Mouse (Mus musculus): Measurements from ENCODE around the gene Pde4d. TPM values are rescaled to one million over a fixed set of nuclear protein-coding genes. Genes with fewer than 3 reads are reported as not detected.

Gene Pde4d
- total and polyA plus RNA-seq, 3 experiments = 18.5 to 18.8 TPM; not detected in 1

DNA sequence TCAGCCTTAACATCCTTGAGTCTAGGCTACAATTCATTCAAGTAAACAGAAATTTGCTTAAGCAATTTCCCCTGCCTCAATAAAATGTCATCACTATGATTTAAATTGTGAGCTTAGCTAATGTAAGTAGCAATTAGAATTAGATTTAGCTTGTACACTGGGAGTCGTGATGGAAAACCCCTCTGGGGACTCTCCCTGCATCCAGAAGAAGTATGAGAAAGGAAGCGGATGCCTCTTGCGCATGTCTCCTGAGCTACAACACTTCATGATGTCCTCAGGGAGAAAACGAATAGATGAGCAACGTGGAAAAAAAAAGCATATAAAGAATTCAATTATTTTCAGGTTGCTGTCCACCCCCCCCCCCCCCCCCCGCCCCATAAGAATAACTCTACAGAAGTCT, 20.9 kb upstream of the Pde4d start:
- H3K27ac ChIP-seq (ENCODE audit: control insufficient read depth, low read depth, low read length) = no peak overlapping the region
- peaks cover 0 to 2% of the 10 kb centered on the region in 2 experiments for H3K27me3 ChIP-seq (ENCODE audit: control insufficient read depth in 1 of 2, insufficient read depth in 2 of 2, low read length in 2 of 2)
- TF ChIP-seq MAZ (IDR thresholded peaks at IDR 0.05; ENCODE audit: low read depth, low read length) (no peak), ZKSCAN1 (IDR thresholded peaks at IDR 0.05; ENCODE audit: low read depth, low read length) (no peak), ZC3H11A (IDR thresholded peaks at IDR 0.05; ENCODE audit: low read depth, low read length) (no peak), USF2 (IDR thresholded peaks at IDR 0.05; ENCODE audit: borderline replicate concordance in 1 of 2, insufficient read depth in 1 of 2, low read depth in 1 of 2, low read length in 2 of 2) (no peak), TAL1 (IDR thresholded peaks at IDR 0.05; ENCODE audit: low read length) (no peak), GATA1 (IDR thresholded peaks at IDR 0.05; ENCODE audit: low read depth, low read length) (no peak), POLR2A (IDR thresholded peaks at IDR 0.05; ENCODE audit: control insufficient read depth in 1 of 2, insufficient read depth in 1 of 2, low read depth in 1 of 2, low read length in 2 of 2, poor library complexity in 1 of 2) (no peak), TBP (IDR thresholded peaks at IDR 0.05; ENCODE audit: low read depth, low read length) (no peak), CTCF (IDR thresholded peaks at IDR 0.05 in 2 of 3, conservative IDR thresholded peaks at IDR 0.05 in 1 of 3; ENCODE audit: control insufficient read depth in 1 of 3, insufficient read depth in 1 of 3, low read depth in 2 of 3, low read length in 3 of 3, poor library complexity in 1 of 3, severe bottlenecking in 1 of 3) (no peak), NELFE (IDR thresholded peaks at IDR 0.05; ENCODE audit: low read depth, low read length) (no peak), ZNF384 (IDR thresholded peaks at IDR 0.05; ENCODE audit: low read depth, low read length) (no peak), E2F4 (IDR thresholded peaks at IDR 0.05; ENCODE audit: borderline replicate concordance, low read depth, low read length) (no peak), ELF1 (IDR thresholded peaks at IDR 0.05; ENCODE audit: low read depth, low read length) (no peak), USF1 (IDR thresholded peaks at IDR 0.05; ENCODE audit: low read depth, low read length) (no peak), CHD2 (IDR thresholded peaks at IDR 0.05; ENCODE audit: low read length) (no peak), MYB (IDR thresholded peaks at IDR 0.05; ENCODE audit: low read depth, low read length) (no peak)
- H3K36me3 ChIP-seq (ENCODE audit: control insufficient read depth in 1 of 2, insufficient read depth in 2 of 2, low read length in 2 of 2) = no peaks in the 10 kb centered on the region
- no peak for DNase-seq (ENCODE audit: low read depth, low spot score)
- no peak overlapping the region for H3K9ac ChIP-seq (ENCODE audit: control insufficient read depth, low read depth, low read length, poor library complexity, severe bottlenecking)
- no peaks in the 10 kb centered on the region for H3K4me1 ChIP-seq (ENCODE audit: control insufficient read depth in 1 of 2, insufficient read depth in 2 of 2, low read length in 2 of 2)
- no peak overlapping the region for H3K4me3 ChIP-seq (ENCODE audit: control insufficient read depth in 1 of 2, insufficient read depth in 1 of 2, low read depth in 2 of 2, low read length in 2 of 2)
- no peaks in the 10 kb centered on the region for H3K79me2 ChIP-seq (ENCODE audit: control insufficient read depth, insufficient read depth, low read length, poor library complexity)
- no peaks in the 10 kb centered on the region for H3K9me3 ChIP-seq (replicated peaks; ENCODE audit: insufficient read depth, low read length)

GRCm38 (mm10) chr13:108429623-108430022, 20.1 kb upstream of the Pde4d start:
- TF ChIP-seq NRF1 (IDR thresholded peaks at IDR 0.05; ENCODE audit: insufficient read depth, low read depth, low read length, poor library complexity, severe bottlenecking) = no peak
- no peak for TF ChIP-seq UBTF (IDR thresholded peaks at IDR 0.05; ENCODE audit: borderline replicate concordance, insufficient read depth, low read depth, low read length)
- TF ChIP-seq GATA1 (IDR thresholded peaks at IDR 0.05; ENCODE audit: low read depth, low read length) = no peak
- TF ChIP-seq SIN3A (IDR thresholded peaks at IDR 0.05; ENCODE audit: low read length) = no peak
- no peaks in the 10 kb centered on the region for H3K36me3 ChIP-seq (ENCODE audit: control insufficient read depth in 1 of 2, insufficient read depth in 2 of 2, low read length in 2 of 2)
- no peaks in the 10 kb centered on the region for H3K9me3 ChIP-seq (replicated peaks; ENCODE audit: insufficient read depth, low read length)
- peaks cover 0 to 2% of the 10 kb centered on the region in 2 experiments for H3K27me3 ChIP-seq (ENCODE audit: control insufficient read depth in 1 of 2, insufficient read depth in 2 of 2, low read length in 2 of 2)
- no peak overlapping the region for H3K9ac ChIP-seq (ENCODE audit: control insufficient read depth, low read depth, low read length, poor library complexity, severe bottlenecking)
- H3K4me3 ChIP-seq (ENCODE audit: control insufficient read depth in 1 of 2, insufficient read depth in 1 of 2, low read depth in 2 of 2, low read length in 2 of 2) = no peak overlapping the region
- no peaks in the 10 kb centered on the region for H3K79me2 ChIP-seq (ENCODE audit: control insufficient read depth, insufficient read depth, low read length, poor library complexity)
- DNase-seq (ENCODE audit: low read depth, low spot score) = no peak
- no peaks in the 10 kb centered on the region for H3K4me1 ChIP-seq (ENCODE audit: control insufficient read depth in 1 of 2, insufficient read depth in 2 of 2, low read length in 2 of 2)
- H3K27ac ChIP-seq (ENCODE audit: control insufficient read depth, low read depth, low read length) = no peak overlapping the region

All from MEL (cell line).